Mouse (Mus musculus) urinary bladder, postnatal 0 days (tissue): Measurements from ENCODE around the gene Gm49359. TPM values are rescaled to one million over a fixed set of nuclear protein-coding genes. Genes with fewer than 3 reads are reported as not detected.

Experiments
- microRNA-seq: library from miRNA; unstranded; fragments of <30 nt; microRNA quantifications from one replicate; pipeline ENCODE4, GENCODE M21; 2016
- polyA plus RNA-seq: library from polyadenylated mRNA; unstranded; fragments of >200 nt; fragmentation: Nextera tagmentation; extraction: Ambion mirVana; gene quantifications from 2 replicates; pipeline ENCODE4 v1.2.1, GENCODE M21; 2015

Gene Gm49359
- 6.9 and 8.2 TPM in 2 replicates for polyA plus RNA-seq

GRCm38 (mm10) chr13:62466424-62467334 lies at the start of gene Gm49359:
Gene Gm49359, minus strand, starts transcription at chr13:62466832.

Small RNA genes within 50 kb of the gene (microRNA-seq; reads per million reads assigned to microRNA genes)
- gene Gm22256 = not detected

Other genes with a start within 250 kb of the Gm49359 start
- 3.0 and 3.8 TPM in 2 replicates for gene Gm3604, start 83.7 kb downstream of the Gm49359 start, polyA plus RNA-seq
- gene Zfp935, start 91.7 kb upstream of the Gm49359 start, polyA plus RNA-seq = not detected in 2 replicates
- gene Zfp934, start 104.4 kb upstream of the Gm49359 start, polyA plus RNA-seq = 5.9 and 7.5 TPM in 2 replicates
- 8.4 and 8.8 TPM in 2 replicates for gene 6720489N17Rik, start 157.3 kb upstream of the Gm49359 start, polyA plus RNA-seq